ENCODE assay signal across 20 mouse cellular contexts in the genomic region with DNA sequence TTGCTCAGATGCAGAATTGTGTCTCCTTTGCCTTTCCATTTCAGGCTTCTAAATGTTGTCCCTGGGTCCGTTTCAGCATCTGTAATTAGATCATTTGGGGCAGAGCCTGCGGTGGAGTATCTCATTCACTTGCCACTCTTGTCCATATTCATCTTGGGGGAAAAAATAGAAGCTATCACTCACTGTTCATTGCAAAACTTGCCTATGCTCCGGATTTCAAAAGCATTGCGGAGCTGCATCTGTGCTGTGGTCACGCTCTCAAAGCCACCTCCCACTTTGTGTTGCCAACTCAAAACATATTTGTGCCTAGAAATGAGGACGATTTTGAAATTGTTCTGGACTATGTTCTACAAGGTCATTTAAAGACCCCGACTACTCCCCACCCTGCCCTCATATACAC.
A peak's percentile ranks its signal among the peaks of the same experiment; 100 is the strongest.
DNase-seq lines count a peak whose midpoint lies in the region; ATAC-seq and TF ChIP-seq lines count a peak whose summit lies in the region.
"Had no signal": no experiment of that assay in that cellular context is flagged by ENCODE, and none has a peak within 500 bp of the region (broad histone marks: within the 10 kb centered on the region; RNA-seq: fewer than 3 reads in every experiment).

No protein-coding gene starts in this region.

- H3K27me3 ChIP-seq in kidney, embryonic 16.5 days (ENCODE audit: insufficient read depth, low read length) = no peaks in the 10 kb centered on the region
- H3K27me3 ChIP-seq: CH12.LX; liver, embryonic 15.5 days; midbrain, embryonic 15.5 days had no signal

- 0 out of 2 replicates have a peak, but pooled peaks cover 3% of the 10 kb centered on the region for H3K9me3 ChIP-seq in kidney, embryonic 16.5 days (ENCODE audit: low read length)
- H3K9me3 ChIP-seq: hindbrain, embryonic 10.5 days; liver, embryonic 15.5 days; midbrain, embryonic 15.5 days had no signal

- DNase-seq in frontal cortex, postnatal 25 days (ENCODE audit: low spot score in 2 of 2) = no peak
- peak; percentile 53 to 61 for DNase-seq in lung, adult 18-20 months
- DNase-seq in lung, adult 2 months = no peak
- peak; percentile 57 for DNase-seq in lung, postnatal 25 days (ENCODE audit: low spot score)
- DNase-seq in right cerebral cortex, postnatal 25 days = no peak
- DNase-seq: cerebellum, adult 2 months; cerebellum, postnatal 36 days; forebrain, postnatal 0 days; kidney, adult 11 months; kidney, postnatal 10 days had no signal

- no peak overlapping the region for H3K4me2 ChIP-seq in kidney, embryonic 16.5 days (replicated peaks; ENCODE audit: low read depth, low read length)
- H3K4me2 ChIP-seq: liver, embryonic 15.5 days; midbrain, embryonic 15.5 days had no signal

- TF ChIP-seq CTCF in lung, adult 2 months (IDR thresholded peaks at IDR 0.05; ENCODE audit: insufficient read depth, low read length) = no peak

- H3K9ac ChIP-seq in kidney, embryonic 16.5 days (replicated peaks; ENCODE audit: low read length) = no peak overlapping the region
- H3K9ac ChIP-seq: forebrain, postnatal 0 days; liver, embryonic 15.5 days; midbrain, embryonic 15.5 days had no signal

- ATAC-seq in frontal cortex, adult (ENCODE audit: low TSS enrichment) = peak; percentile 70
- no peak for ATAC-seq in kidney, embryonic 16.5 days (ENCODE audit: low FRiP score, low TSS enrichment)
- ATAC-seq in activated CD4-positive, CD25-positive, alpha-beta regulatory T cell, adult 4 months = no peak
- ATAC-seq: forebrain, postnatal 0 days; hindbrain, postnatal 0 days; midbrain, embryonic 15.5 days had no signal

- no peak overlapping the region for H3K27ac ChIP-seq in kidney, embryonic 16.5 days (ENCODE audit: low read length)
- H3K27ac ChIP-seq: forebrain, embryonic 10.5 days; hindbrain, embryonic 10.5 days; hindbrain, postnatal 0 days; liver, embryonic 15.5 days; midbrain, embryonic 15.5 days had no signal

- H3K4me3 ChIP-seq in lung, adult 2 months (replicated peaks; ENCODE audit: extremely low read depth, low read depth, low read length) = no peak overlapping the region
- no peak overlapping the region for H3K4me3 ChIP-seq in kidney, embryonic 16.5 days (ENCODE audit: low read length)
- H3K4me3 ChIP-seq: forebrain, embryonic 10.5 days; hindbrain, embryonic 10.5 days; liver, embryonic 15.5 days; midbrain, embryonic 15.5 days; myocyte had no signal

- no peaks in the 10 kb centered on the region; the same call in 1 of the 2 replicates for H3K4me1 ChIP-seq in lung, adult 2 months (ENCODE audit: control insufficient read depth, insufficient read depth, low read length)
- H3K4me1 ChIP-seq in kidney, embryonic 16.5 days (ENCODE audit: insufficient read depth, low read length) = no peaks in the 10 kb centered on the region
- H3K4me1 ChIP-seq: hindbrain, embryonic 10.5 days; liver, embryonic 15.5 days; midbrain, embryonic 15.5 days had no signal

- 62% methylated on average over 7 of the region's 7 CpGs for WGBS in lung, adult 2 months
- 85% methylated on average over 7 of the region's 7 CpGs for WGBS in kidney, embryonic 16.5 days

- no peaks in the 10 kb centered on the region for H3K36me3 ChIP-seq in kidney, embryonic 16.5 days (ENCODE audit: insufficient read depth, low read length)
- H3K36me3 ChIP-seq: forebrain, embryonic 10.5 days; hindbrain, embryonic 10.5 days; liver, embryonic 15.5 days; midbrain, embryonic 15.5 days had no signal

- TF ChIP-seq POLR2A in lung, adult 2 months (IDR thresholded peaks at IDR 0.05; ENCODE audit: borderline replicate concordance, extremely low read depth, low read depth, low read length) = no peak

Comparison
In these comparisons a context has a peak if more than half of its experiments do, and no peak if none do; other contexts are left out.
1. DNase-seq: peak in lung, adult 18-20 months (2 of 2) and lung, postnatal 25 days (single experiment); none in frontal cortex, postnatal 25 days (0 of 2), lung, adult 2 months (single experiment) and right cerebral cortex, postnatal 25 days (single experiment).